In genomic region chr10:74316091-74316490, GRCm38 (mm10) we compare ENCODE assay signal across 26 mouse cellular contexts.
"Had no signal": no experiment of that assay in that cellular context is flagged by ENCODE, and none has a peak within 500 bp of the region (broad histone marks: within the 10 kb centered on the region; RNA-seq: fewer than 3 reads in every experiment).

No protein-coding gene starts in this region.

- DNase-seq: kidney, adult 8-10 months; kidney, postnatal 10 days; kidney, postnatal 36 days; layer of hippocampus, postnatal 36 days; liver; lung, adult 18-20 months; lung, postnatal 10 days; lung, postnatal 36 days; right cerebral cortex, adult 18-20 months; right cerebral cortex, postnatal 14 days; right cerebral cortex, postnatal 4 days; thymus, adult 2 months; thymus, postnatal 14 days; thymus, postnatal 4 days had no signal

- ATAC-seq: liver, embryonic 12.5 days; midbrain, embryonic 16.5 days had no signal

- H3K27me3 ChIP-seq: kidney, embryonic 15.5 days; limb, embryonic 13.5 days; liver, embryonic 12.5 days; liver, embryonic 15.5 days; lung, embryonic 15.5 days; megakaryocyte, embryonic 14.5 days; neural tube, embryonic 12.5 days; neural tube, embryonic 15.5 days had no signal

- H3K4me2 ChIP-seq: kidney, embryonic 15.5 days; limb, embryonic 13.5 days; liver, embryonic 12.5 days; liver, embryonic 15.5 days; lung, embryonic 15.5 days; neural tube, embryonic 12.5 days; neural tube, embryonic 15.5 days had no signal

- H3K9ac ChIP-seq: kidney, embryonic 15.5 days; limb, embryonic 13.5 days; liver, embryonic 12.5 days; liver, embryonic 15.5 days; lung, embryonic 15.5 days; neural tube, embryonic 12.5 days; neural tube, embryonic 15.5 days had no signal

- H3K27ac ChIP-seq: kidney, embryonic 15.5 days; limb, embryonic 10.5 days; limb, embryonic 13.5 days; liver, embryonic 12.5 days; liver, embryonic 15.5 days; lung, embryonic 15.5 days; midbrain, embryonic 10.5 days; neural tube, embryonic 12.5 days; neural tube, embryonic 15.5 days; stomach, postnatal 0 days had no signal

- H3K4me3 ChIP-seq: kidney, embryonic 15.5 days; limb, embryonic 10.5 days; limb, embryonic 13.5 days; liver, embryonic 12.5 days; liver, embryonic 15.5 days; lung, embryonic 15.5 days; megakaryocyte, embryonic 14.5 days; midbrain, embryonic 10.5 days; neural tube, embryonic 12.5 days; neural tube, embryonic 15.5 days had no signal

- H3K36me3 ChIP-seq: kidney, embryonic 15.5 days; limb, embryonic 10.5 days; limb, embryonic 13.5 days; liver, embryonic 12.5 days; liver, embryonic 15.5 days; lung, embryonic 15.5 days; midbrain, embryonic 10.5 days; neural tube, embryonic 12.5 days; neural tube, embryonic 15.5 days had no signal

- H3K4me1 ChIP-seq: kidney, embryonic 15.5 days; limb, embryonic 10.5 days; limb, embryonic 13.5 days; liver, embryonic 12.5 days; liver, embryonic 15.5 days; lung, embryonic 15.5 days; megakaryocyte, embryonic 14.5 days; midbrain, embryonic 10.5 days; neural tube, embryonic 12.5 days; neural tube, embryonic 15.5 days had no signal

- H3K9me3 ChIP-seq: kidney, embryonic 15.5 days; limb, embryonic 10.5 days; limb, embryonic 13.5 days; liver, embryonic 12.5 days; liver, embryonic 15.5 days; lung, embryonic 15.5 days; midbrain, embryonic 10.5 days; neural tube, embryonic 12.5 days; neural tube, embryonic 15.5 days had no signal
